In the genomic region with DNA sequence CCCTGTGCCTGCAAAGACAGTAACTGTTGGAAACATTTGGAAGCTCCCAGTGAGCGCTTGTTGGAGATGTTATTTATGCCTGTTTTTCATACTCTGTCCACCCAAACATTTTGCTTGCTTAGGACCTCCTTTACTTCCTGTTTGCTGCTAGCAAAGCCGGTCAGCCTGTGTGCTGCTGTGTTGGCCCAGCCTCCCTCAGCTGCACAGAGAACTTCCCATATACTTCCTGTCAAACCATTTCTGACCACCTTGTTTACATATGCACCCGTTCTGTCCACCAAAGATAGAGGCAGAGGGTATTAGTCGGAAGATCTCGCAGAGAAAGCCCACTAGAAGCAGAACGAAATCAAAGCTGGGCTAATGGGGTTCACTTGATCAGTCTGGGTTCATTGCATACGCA, we compare ENCODE assay signal across 10 mouse cellular contexts. TPM values are rescaled to one million over a fixed set of nuclear protein-coding genes. Genes with fewer than 3 reads are reported as not detected.
DNase-seq lines count a peak whose midpoint lies in the region; ATAC-seq and TF ChIP-seq lines count a peak whose summit lies in the region.
"Had no signal": no experiment of that assay in that cellular context is flagged by ENCODE, and none has a peak within 500 bp of the region (broad histone marks: within the 10 kb centered on the region; RNA-seq: fewer than 3 reads in every experiment).

No protein-coding gene starts in this region.

- H3K27me3 ChIP-seq in kidney, postnatal 0 days (ENCODE audit: insufficient read depth, low read length) = no peaks in the 10 kb centered on the region
- no peaks in the 10 kb centered on the region for H3K27me3 ChIP-seq in limb, embryonic 10.5 days (ENCODE audit: low read depth, poor library complexity, severe bottlenecking)
- H3K27me3 ChIP-seq: embryonic facial prominence, embryonic 12.5 days; limb, embryonic 13.5 days had no signal

- H3K4me1 ChIP-seq in kidney, postnatal 0 days (replicated peaks; ENCODE audit: insufficient read depth, low read length) = no peaks in the 10 kb centered on the region
- H3K4me1 ChIP-seq in limb, embryonic 10.5 days = no peaks in the 10 kb centered on the region
- H3K4me1 ChIP-seq: embryonic facial prominence, embryonic 12.5 days; limb, embryonic 13.5 days had no signal

- no peak overlapping the region for H3K9ac ChIP-seq in kidney, postnatal 0 days (ENCODE audit: low read depth, low read length)
- H3K9ac ChIP-seq: embryonic facial prominence, embryonic 12.5 days; limb, embryonic 13.5 days had no signal

- no peaks in the 10 kb centered on the region for H3K9me3 ChIP-seq in kidney, postnatal 0 days (replicated peaks; ENCODE audit: low read length)
- H3K9me3 ChIP-seq in limb, embryonic 10.5 days (replicated peaks) = no peaks in the 10 kb centered on the region
- H3K9me3 ChIP-seq: embryonic facial prominence, embryonic 12.5 days; limb, embryonic 13.5 days had no signal

- TF ChIP-seq CTCF in kidney, postnatal 0 days (IDR thresholded peaks at IDR 0.05; ENCODE audit: low read depth) = no peak

- 0 out of 2 replicates have a peak overlapping the region, but pooled peaks have one; percentile 1 for H3K4me2 ChIP-seq in kidney, postnatal 0 days (ENCODE audit: low read length)
- H3K4me2 ChIP-seq: embryonic facial prominence, embryonic 12.5 days; limb, embryonic 13.5 days had no signal

- H3K4me3 ChIP-seq in kidney, postnatal 0 days (replicated peaks; ENCODE audit: low read depth, low read length) = no peak overlapping the region
- no peak overlapping the region for H3K4me3 ChIP-seq in limb, embryonic 10.5 days
- H3K4me3 ChIP-seq: embryonic facial prominence, embryonic 12.5 days; limb, embryonic 13.5 days had no signal

- H3K36me3 ChIP-seq in kidney, postnatal 0 days (ENCODE audit: insufficient read depth, low read length) = no peaks in the 10 kb centered on the region
- H3K36me3 ChIP-seq in limb, embryonic 10.5 days = no peaks in the 10 kb centered on the region
- H3K36me3 ChIP-seq: embryonic facial prominence, embryonic 12.5 days; limb, embryonic 13.5 days had no signal

- WGBS in kidney, postnatal 0 days = 62% methylated on average over 7 of the region's 7 CpGs
- 80% methylated on average over 7 of the region's 7 CpGs for WGBS in limb, embryonic 10.5 days

- 0 out of 2 replicates have a peak overlapping the region, but pooled peaks have one; percentile 31 for H3K27ac ChIP-seq in kidney, postnatal 0 days
- H3K27ac ChIP-seq in limb, embryonic 10.5 days = no peak overlapping the region
- H3K27ac ChIP-seq: embryonic facial prominence, embryonic 12.5 days; limb, embryonic 13.5 days had no signal

- 0 out of 2 replicates have a peak, but pooled peaks have one; percentile 21 for ATAC-seq in kidney, postnatal 0 days (replicated peaks; ENCODE audit: low FRiP score, low read depth)

- peak; percentile 50 to 61 for DNase-seq in spleen, adult 18-20 months
- DNase-seq in spleen, adult 12 weeks (ENCODE audit: low spot score) = no peak
- peak; percentile 74 for DNase-seq in kidney, postnatal 0 days (ENCODE audit: low spot score)
- DNase-seq in lung, postnatal 36 days = peak; percentile 72
- DNase-seq in thymus, postnatal 4 days = peak; percentile 34
- no peak for DNase-seq in cerebellum, adult 8-10 months
- no peak for DNase-seq in limb, embryonic 10.5 days (ENCODE audit: low spot score)
- no peak for DNase-seq in ovary, postnatal 14 days (ENCODE audit: low spot score)

RNA-seq across cellular contexts. Expression of gene Actr3, which starts 6.2 kb away (rescaled TPM):
- polyA plus RNA-seq in kidney, postnatal 0 days (2015; fragmentation: Nextera tagmentation; extraction: Ambion mirVana) = 227 and 250 TPM in 2 replicates
- 230 and 231 TPM in 2 replicates for polyA plus RNA-seq in limb, embryonic 10.5 days (2016; fragmentation: Nextera tagmentation; extraction: Ambion mirVana)

Comparison
In these comparisons a context has a peak if more than half of its experiments do, and no peak if none do; other contexts are left out.
1. DNase-seq: peak in spleen, adult 18-20 months (2 of 2), kidney, postnatal 0 days (single experiment), lung, postnatal 36 days (single experiment) and thymus, postnatal 4 days (single experiment); none in spleen, adult 12 weeks (single experiment), cerebellum, adult 8-10 months (single experiment), limb, embryonic 10.5 days (single experiment) and ovary, postnatal 14 days (single experiment).